Mouse (Mus musculus) intestine, embryonic 14.5 days (tissue): ENCODE results near the gene Eml1. TPM values are rescaled to one million over a fixed set of nuclear protein-coding genes. Genes with fewer than 3 reads are reported as not detected.

Experiments used
- ATAC-seq: fragments of 200-750 bp; cut with Nextera tagmentation; replicated peaks from 2 replicates; pipeline ENCODE4 v1.8.0; 2017; ENCODE audit warnings: low read depth, moderate number of reproducible peaks, moderate TSS enrichment, moderate library complexity; ENCODE audit not compliant: low FRiP score, low TSS enrichment
- DNase-seq: peaks from one replicate; pipeline ENCODE4 v3.0.0-alpha.2; 2018; ENCODE audit warnings: low spot score
- H3K27ac ChIP-seq: fragments of 300-500 bp; sonication (generic); 2 replicates; pipeline ENCODE4 v1.5.1; 2014; ENCODE audit warnings: low read depth, mild to moderate bottlenecking, control low read depth
- H3K27me3 ChIP-seq: fragments of 300-500 bp; sonication (generic); replicated peaks from 2 replicates; pipeline ENCODE4 v1.6.1; 2014; ENCODE audit warnings: low read length, control low read depth; ENCODE audit not compliant: control insufficient read depth, insufficient read depth
- H3K36me3 ChIP-seq: fragments of 300-500 bp; sonication (generic); 2 replicates; pipeline ENCODE4 v1.6.1; 2014; ENCODE audit warnings: low read length, control low read depth; ENCODE audit not compliant: control insufficient read depth, insufficient read depth
- H3K4me1 ChIP-seq: fragments of 300-500 bp; sonication (generic); replicated peaks from 2 replicates; pipeline ENCODE4 v1.6.1; 2014; ENCODE audit warnings: low read length, control low read depth, mixed read lengths; ENCODE audit not compliant: control insufficient read depth, insufficient read depth
- H3K4me2 ChIP-seq: fragments of 300-500 bp; sonication (generic); 2 replicates; pipeline ENCODE4 v1.6.1; 2014; ENCODE audit warnings: low read length
- H3K4me3 ChIP-seq: fragments of 300-500 bp; sonication (generic); 2 replicates; pipeline ENCODE4 v1.5.1; 2014; ENCODE audit warnings: low read depth, low read length, control low read depth, mixed read lengths
- H3K9ac ChIP-seq: fragments of 300-500 bp; sonication (generic); 2 replicates; pipeline ENCODE4 v1.6.1; 2014; ENCODE audit warnings: mild to moderate bottlenecking, low read length
- H3K9me3 ChIP-seq: fragments of 300-500 bp; sonication (generic); 2 replicates; pipeline ENCODE4 v1.6.1; 2016; ENCODE audit warnings: low read length, control low read depth; ENCODE audit not compliant: control insufficient read depth
- WGBS: fragments of 180-500 bp; shearing (Covaris S2); extraction: QIAGEN DNeasy Blood & Tissue Kit; methylation state at CpG from one replicate; pipeline ENCODE4 v1.1.7; 2014; 5-methylcytosine and 5-hydroxymethylcytosine counted together
- polyA plus RNA-seq: library from polyadenylated mRNA; unstranded; fragments of >200 nt; fragmentation: Nextera tagmentation; extraction: Ambion mirVana; gene quantifications from 2 replicates; pipeline ENCODE4 v1.2.1, GENCODE M21; 2014

Eml1 gene
- polyA plus RNA-seq, 1 experiment from 2014 or later, result 72.4 TPM

DNA sequence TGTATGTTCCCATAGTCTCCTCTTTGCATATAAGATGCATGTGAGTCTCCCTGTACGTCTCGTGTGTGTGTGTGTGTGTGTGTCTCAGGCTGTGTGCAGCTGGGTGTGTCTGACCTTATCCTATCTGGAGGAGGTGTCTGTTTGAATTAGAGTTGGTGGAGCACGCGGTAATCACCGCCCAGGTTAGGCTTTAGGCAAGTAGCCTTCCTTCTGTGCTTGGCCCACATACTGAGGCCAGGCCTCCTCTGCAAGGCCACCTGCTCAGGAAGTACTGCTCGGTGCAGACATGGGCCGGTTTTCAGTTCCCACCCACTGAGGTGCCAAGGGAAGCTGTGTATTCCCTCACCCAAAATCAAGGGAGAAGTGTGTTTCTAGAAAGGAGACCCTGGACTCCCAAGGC is 4.9 kb upstream of the Eml1 start:
- Histone ChIP-seq H3K9ac (no peak overlapping the region), H3K27ac (no peak overlapping the region; the same call in 1 of the 2 replicates), H3K4me3 (no peak overlapping the region), H3K9me3 (no peaks in the 10 kb centered on the region), H3K4me1 (peaks cover 17% of the 10 kb centered on the region), H3K4me2 (no peak overlapping the region), H3K27me3 (no peaks in the 10 kb centered on the region), H3K36me3 (no peaks in the 10 kb centered on the region)
- ATAC-seq (no peak), DNase-seq (no peak)
- WGBS, result 42% methylated on average over 7 of the region's 7 CpGs

GRCm38 (mm10) chr12:108367909-108368308 is 2.8 kb upstream of the Eml1 start:
- Histone ChIP-seq H3K27ac (no peak overlapping the region), H3K36me3 (no peaks in the 10 kb centered on the region), H3K27me3 (no peaks in the 10 kb centered on the region), H3K9me3 (no peaks in the 10 kb centered on the region), H3K9ac (no peak overlapping the region), H3K4me1 (peaks cover 26% of the 10 kb centered on the region), H3K4me3 (no peak overlapping the region), H3K4me2 (no peak overlapping the region)
- DNase-seq (no peak), ATAC-seq (no peak)
- WGBS, result 76% methylated on average over 2 of the region's 2 CpGs

GRCm38 (mm10) chr12:108368921-108369320 is 1.8 kb upstream of the Eml1 start:
- Histone ChIP-seq H3K4me2 (no peak overlapping the region), H3K9ac (no peak overlapping the region), H3K27ac (no peak overlapping the region), H3K4me1 (peaks cover 36% of the 10 kb centered on the region), H3K27me3 (no peaks in the 10 kb centered on the region), H3K4me3 (no peak overlapping the region), H3K36me3 (no peaks in the 10 kb centered on the region), H3K9me3 (no peaks in the 10 kb centered on the region)
- 57% methylated on average over 5 of the region's 5 CpGs for WGBS
- DNase-seq (no peak), ATAC-seq (no peak)

DNA sequence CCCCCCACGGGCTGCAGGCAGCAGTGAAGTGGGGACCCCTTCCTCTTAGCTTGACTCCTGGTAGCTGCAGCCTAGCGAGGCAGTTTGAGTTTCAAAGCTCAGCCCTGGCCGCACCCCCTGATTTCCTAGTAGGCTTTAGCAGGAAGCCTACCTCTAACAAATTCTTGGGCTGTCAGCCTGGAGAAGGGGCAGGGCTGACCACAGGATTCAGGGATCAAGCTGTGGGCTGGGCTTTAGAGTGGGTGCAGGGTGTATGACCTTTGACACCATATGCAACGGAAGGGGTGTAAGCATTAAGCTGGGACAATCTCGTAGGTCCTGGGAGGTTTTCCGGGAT is 640 bp downstream of the Eml1 start:
- H3K27ac ChIP-seq, result peak overlapping the region; percentile 19; the same call in 1 of the 2 replicates
- no peak overlapping the region for H3K4me3 ChIP-seq
- no peaks in the 10 kb centered on the region for H3K27me3 ChIP-seq
- 61% methylated on average over 6 of the region's 6 CpGs for WGBS
- 0 out of 2 replicates have a peak overlapping the region, but pooled peaks have one; percentile 3 for H3K9ac ChIP-seq
- no peak for ATAC-seq
- peak overlapping the region; percentile 21 for H3K4me2 ChIP-seq
- DNase-seq, result no peak
- H3K9me3 ChIP-seq, result no peaks in the 10 kb centered on the region
- H3K36me3 ChIP-seq, result no peaks in the 10 kb centered on the region
- peaks cover 29% of the 10 kb centered on the region for H3K4me1 ChIP-seq

GRCm38 (mm10) chr12:108372241-108372640 is 1.5 kb downstream of the Eml1 start:
- ATAC-seq, result no peak
- Histone ChIP-seq H3K27me3 (no peaks in the 10 kb centered on the region), H3K9ac (no peak overlapping the region), H3K4me2 (no peak overlapping the region), H3K9me3 (no peaks in the 10 kb centered on the region), H3K27ac (peak overlapping the region; percentile 19; the same call in 1 of the 2 replicates), H3K4me1 (peaks cover 29% of the 10 kb centered on the region), H3K36me3 (no peaks in the 10 kb centered on the region), H3K4me3 (no peak overlapping the region)
- DNase-seq, result no peak
- WGBS, result 82% methylated on average over 17 of the region's 17 CpGs

DNA sequence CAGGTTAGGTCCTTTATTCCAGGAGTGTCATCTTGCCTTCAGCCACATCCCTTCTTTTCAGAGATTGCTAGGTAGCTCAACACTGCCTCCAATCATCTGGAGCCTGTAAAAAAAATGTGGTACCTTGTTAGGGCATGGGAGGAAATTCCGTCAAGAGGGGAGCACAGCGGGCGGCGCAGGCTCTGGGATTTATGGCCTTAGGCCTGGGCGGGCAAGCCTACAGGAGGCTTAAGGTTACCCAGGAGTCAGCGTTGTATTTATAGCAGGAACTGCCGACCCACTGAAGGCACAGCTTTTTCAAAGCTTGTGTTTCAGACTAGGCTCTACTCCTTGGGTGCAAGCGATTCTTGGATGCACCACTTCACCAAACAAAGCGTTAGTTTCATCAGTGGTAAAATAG is 2.9 kb downstream of the Eml1 start:
- ATAC-seq, result no peak
- 30% methylated on average over 9 of the region's 9 CpGs for WGBS
- H3K27ac ChIP-seq, result peak overlapping the region; percentile 19

DNA sequence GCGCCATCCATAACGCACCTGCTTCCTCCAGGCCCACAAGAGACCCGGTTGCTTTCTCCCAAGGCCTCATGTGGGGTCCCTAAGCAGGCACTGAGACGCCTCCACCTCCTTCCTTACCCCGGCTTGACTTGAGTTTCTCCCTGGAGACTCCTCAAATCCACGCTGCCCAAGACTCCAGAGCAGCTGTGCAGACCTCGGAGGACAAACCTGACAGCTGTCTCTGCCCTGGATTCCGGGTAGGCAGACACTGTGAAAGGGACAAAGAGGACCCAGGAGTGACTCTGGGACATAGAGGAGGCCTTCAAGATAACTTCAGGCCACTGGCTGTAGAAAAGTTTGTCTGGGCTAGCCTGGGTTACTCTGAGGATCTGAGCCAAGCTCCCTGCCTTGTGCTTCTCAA is 3.9 kb downstream of the Eml1 start:
- Histone ChIP-seq H3K9ac (no peak overlapping the region), H3K4me1 (peaks cover 29% of the 10 kb centered on the region), H3K36me3 (no peaks in the 10 kb centered on the region), H3K27ac (no peak overlapping the region), H3K4me3 (no peak overlapping the region), H3K4me2 (no peak overlapping the region), H3K9me3 (no peaks in the 10 kb centered on the region), H3K27me3 (no peaks in the 10 kb centered on the region)
- 76% methylated on average over 8 of the region's 8 CpGs for WGBS
- DNase-seq, result no peak
- no peak for ATAC-seq

More for the DNA sequence above, 2.9 kb downstream of the Eml1 start:
- Histone ChIP-seq H3K4me1 (peaks cover 29% of the 10 kb centered on the region), H3K9me3 (no peaks in the 10 kb centered on the region), H3K9ac (no peak overlapping the region), H3K4me2 (no peak overlapping the region), H3K4me3 (no peak overlapping the region), H3K27me3 (no peaks in the 10 kb centered on the region), H3K36me3 (no peaks in the 10 kb centered on the region)
- DNase-seq, result no peak

DNA sequence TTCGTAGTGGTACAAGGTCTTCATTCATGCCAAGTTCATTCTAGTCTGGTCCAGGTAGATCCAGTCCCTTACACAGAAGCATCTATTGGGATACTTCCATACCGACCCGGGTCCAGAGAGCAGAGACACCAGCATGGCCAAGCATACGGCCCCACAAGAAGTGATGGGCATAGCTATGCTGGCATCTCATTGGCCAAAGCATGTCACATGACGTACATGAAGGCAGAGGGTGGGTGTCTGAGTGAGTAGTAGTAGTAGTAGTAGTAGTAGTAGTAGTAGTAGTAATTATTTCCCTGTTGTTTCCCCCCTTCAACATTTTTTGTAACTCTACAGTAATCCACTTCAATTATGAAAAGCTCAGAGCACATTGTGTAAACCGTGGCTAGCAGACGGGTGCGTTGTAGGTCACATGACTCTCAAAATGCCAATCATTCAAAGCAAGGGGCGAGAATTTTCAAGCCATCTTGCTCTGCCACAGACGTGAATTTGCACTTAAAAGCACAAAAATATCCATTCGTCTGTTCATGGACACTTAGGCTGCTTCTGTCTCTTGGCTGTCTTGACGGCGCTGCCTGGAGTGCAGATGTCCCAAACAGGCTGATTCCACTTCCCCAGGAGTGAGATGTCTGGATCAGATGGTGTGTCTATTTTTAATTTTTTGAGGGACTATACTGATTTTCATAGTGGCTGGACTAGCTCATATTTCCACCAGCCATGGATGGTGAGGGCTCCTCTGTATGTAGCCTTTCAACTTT is 7.8 kb downstream of the Eml1 start:
- Histone ChIP-seq H3K4me3 (no peak overlapping the region), H3K27me3 (no peaks in the 10 kb centered on the region), H3K4me2 (no peak overlapping the region), H3K9me3 (no peaks in the 10 kb centered on the region), H3K36me3 (no peaks in the 10 kb centered on the region), H3K9ac (no peak overlapping the region), H3K27ac (no peak overlapping the region), H3K4me1 (peaks cover 9% of the 10 kb centered on the region)
- WGBS, result 81% methylated on average over 13 of the region's 13 CpGs
- no peak for DNase-seq
- no peak for ATAC-seq
